Mouse (Mus musculus) bone marrow macrophage, adult 2 months (primary cell): ENCODE results near the gene Spem2.

ENCODE experiments used
- CTCF ChIP-seq: IDR thresholded peaks from 2 replicates; pipeline ENCODE4 v1.5.1; 2012; ENCODE audit warnings: low read depth, mild to moderate bottlenecking, low read length, moderate library complexity
- POLR2A ChIP-seq: IDR thresholded peaks from 2 replicates; pipeline ENCODE4 v1.6.1; 2012; ENCODE audit warnings: mild to moderate bottlenecking, low read depth, low read length, borderline replicate concordance

DNA sequence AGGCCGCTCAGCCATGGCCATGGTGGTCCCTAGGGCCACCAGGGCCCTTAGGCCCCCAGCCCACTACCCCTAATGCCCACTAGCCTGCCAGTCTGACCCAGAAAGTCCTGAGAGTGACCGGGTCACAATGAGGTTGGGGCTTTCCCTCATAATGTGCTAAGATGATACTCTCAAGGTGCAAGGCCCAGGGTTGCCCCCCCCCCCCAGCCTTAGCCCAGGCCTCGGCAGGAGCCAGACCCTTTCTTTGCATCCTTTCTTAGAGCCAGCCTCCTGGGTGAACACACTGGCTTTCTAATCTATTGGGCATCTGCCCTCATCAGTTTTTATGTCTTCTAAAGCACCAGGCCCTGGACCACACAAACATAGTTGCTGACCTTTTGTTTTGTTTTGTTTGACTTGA is 3.8 kb upstream of the Spem2 start, which contains the start of gene Spem1:
- TF ChIP-seq CTCF (no peak), POLR2A (no peak)
